Mouse (Mus musculus) olfactory bulb, adult 2 months (tissue): ENCODE results near the gene Evc. TPM values are rescaled to one million over a fixed set of nuclear protein-coding genes. Genes with fewer than 3 reads are reported as not detected.

Experiments
- H3K27ac ChIP-seq: fragments of 200-500 bp; 2 replicates; pipeline ENCODE4 v1.5.1; 2012; ENCODE audit warnings: low read depth, low read length; ENCODE audit not compliant: insufficient read depth
- H3K4me1 ChIP-seq: fragments of 200-500 bp; 2 replicates; pipeline ENCODE4 v1.6.1; 2012; ENCODE audit warnings: low read length; ENCODE audit not compliant: control insufficient read depth, insufficient read depth
- H3K4me3 ChIP-seq: fragments of 200-500 bp; 2 replicates; pipeline ENCODE4 v1.5.1; 2012; ENCODE audit warnings: mild to moderate bottlenecking, low read depth, low read length, moderate library complexity; ENCODE audit not compliant: insufficient read depth
- CTCF ChIP-seq: fragments of 200-500 bp; IDR thresholded peaks from 2 replicates; pipeline ENCODE4 v1.5.1; 2012; ENCODE audit warnings: low read depth, mild to moderate bottlenecking, low read length, moderate library complexity; ENCODE audit not compliant: insufficient read depth
- POLR2A ChIP-seq: fragments of 200-500 bp; IDR thresholded peaks from 2 replicates; pipeline ENCODE4 v1.6.1; 2012; ENCODE audit warnings: mild to moderate bottlenecking, low read depth, low read length, moderate library complexity; ENCODE audit not compliant: insufficient read depth
- WGBS: fragments of 180-500 bp; shearing (Covaris S2); methylation state at CpG from one replicate; pipeline ENCODE4 v1.1.7; 2018; 5-methylcytosine and 5-hydroxymethylcytosine counted together
- polyA plus RNA-seq: library from polyadenylated mRNA; stranded (reverse); fragments of >200 nt; gene quantifications from 2 replicates; pipeline ENCODE4 v1.2.4, GENCODE M21; 2012; ENCODE audit warnings: low replicate concordance; ENCODE audit not compliant: missing spikeins, insufficient read depth, insufficient read length

The Evc gene
- polyA plus RNA-seq, 1 experiment: not detected

- 81% methylated on average over 4 of the region's 4 CpGs for WGBS
- Histone ChIP-seq H3K27ac (no peak overlapping the region), H3K4me3 (no peak overlapping the region), H3K4me1 (peaks cover 12% of the 10 kb centered on the region)
- TF ChIP-seq POLR2A (no peak), CTCF (no peak)
Observed at GRCm38 (mm10) chr5:37354385-37354784, 17.7 kb upstream of the Evc start.

- WGBS: 89% methylated on average over 2 of the region's 2 CpGs
- H3K27ac ChIP-seq: no peak overlapping the region
- TF ChIP-seq POLR2A (no peak), CTCF (no peak)
- no peak overlapping the region for H3K4me3 ChIP-seq
- peaks cover 12% of the 10 kb centered on the region for H3K4me1 ChIP-seq
Observed at GRCm38 (mm10) chr5:37351791-37352190, 15.1 kb upstream of the Evc start.

- H3K27ac ChIP-seq: no peak overlapping the region
- H3K4me3 ChIP-seq: no peak overlapping the region
- no peak for TF ChIP-seq POLR2A
- no peak for TF ChIP-seq CTCF
- WGBS: 66% methylated on average over 2 of the region's 2 CpGs
- peaks cover 2% of the 10 kb centered on the region; the same call in 1 of the 2 replicates for H3K4me1 ChIP-seq
Observed at GRCm38 (mm10) chr5:37343962-37344361, 7.3 kb upstream of the Evc start.

GRCm38 (mm10) chr5:37338288-37338687 lies 1.6 kb upstream of the Evc start, which contains the start of gene Evc2:
Gene Evc2 (plus strand): TSS chr5:37338499.
- no peak within 1 kb of the TSS for H3K27ac ChIP-seq
- H3K4me3 ChIP-seq: peak within 1 kb of the TSS; percentile 52
- peaks cover 24% of the 10 kb centered on the region for H3K4me1 ChIP-seq
- TF ChIP-seq POLR2A (no peak), CTCF (no peak)
- WGBS: under 1% methylated on average over 27 of the region's 27 CpGs

- no peak overlapping the region for H3K27ac ChIP-seq
- peak overlapping the region; percentile 52; the same call in 1 of the 2 replicates for H3K4me3 ChIP-seq
- peaks cover 24% of the 10 kb centered on the region for H3K4me1 ChIP-seq
- TF ChIP-seq POLR2A (no peak), CTCF (no peak)
- 85% methylated on average over 3 of the region's 3 CpGs for WGBS
Observed at GRCm38 (mm10) chr5:37337696-37338095, 1.0 kb upstream of the Evc start.

GRCm38 (mm10) chr5:37335061-37335460 lies 1.6 kb downstream of the Evc start:
- no peak overlapping the region for H3K4me3 ChIP-seq
- TF ChIP-seq POLR2A (no peak), CTCF (no peak)
- H3K27ac ChIP-seq: no peak overlapping the region
- WGBS: 76% methylated on average over 3 of the region's 3 CpGs
- H3K4me1 ChIP-seq: peaks cover 24% of the 10 kb centered on the region

GRCm38 (mm10) chr5:37332066-37332465 lies 4.6 kb downstream of the Evc start:
- 91% methylated on average over 4 of the region's 4 CpGs for WGBS
- H3K4me1 ChIP-seq: peaks cover 6% of the 10 kb centered on the region
- no peak overlapping the region for H3K27ac ChIP-seq
- TF ChIP-seq CTCF: no peak
- no peak for TF ChIP-seq POLR2A
- H3K4me3 ChIP-seq: no peak overlapping the region

GRCm38 (mm10) chr5:37331133-37331505 lies 5.6 kb downstream of the Evc start:
- TF ChIP-seq POLR2A: no peak
- TF ChIP-seq CTCF: no peak
- Histone ChIP-seq H3K4me1 (0 out of 2 replicates have a peak, but pooled peaks cover 1% of the 10 kb centered on the region), H3K4me3 (no peak overlapping the region), H3K27ac (no peak overlapping the region)
- WGBS: 98% methylated on average over 2 of the region's 2 CpGs

GRCm38 (mm10) chr5:37330449-37331132 lies 6.1 kb downstream of the Evc start:
- H3K4me1 ChIP-seq: no peaks in the 10 kb centered on the region
- TF ChIP-seq POLR2A: no peak
- no peak for TF ChIP-seq CTCF
- H3K4me3 ChIP-seq: no peak overlapping the region
- H3K27ac ChIP-seq: no peak overlapping the region
- WGBS: 85% methylated on average over 8 of the region's 8 CpGs

- TF ChIP-seq CTCF (no peak), POLR2A (no peak)
- 91% methylated on average over 6 of the region's 6 CpGs for WGBS
- Histone ChIP-seq H3K4me3 (no peak overlapping the region), H3K4me1 (no peaks in the 10 kb centered on the region), H3K27ac (no peak overlapping the region)
Observed at GRCm38 (mm10) chr5:37326675-37327074, 10.0 kb downstream of the Evc start.
